Mouse (Mus musculus): ENCODE data around the gene Slc38a10. TPM values are rescaled to one million over a fixed set of nuclear protein-coding genes. Genes with fewer than 3 reads are reported as not detected.

Gene Slc38a10
- polyA plus RNA-seq, 1 experiment from 2014 or later, result 68.4 TPM

DNA sequence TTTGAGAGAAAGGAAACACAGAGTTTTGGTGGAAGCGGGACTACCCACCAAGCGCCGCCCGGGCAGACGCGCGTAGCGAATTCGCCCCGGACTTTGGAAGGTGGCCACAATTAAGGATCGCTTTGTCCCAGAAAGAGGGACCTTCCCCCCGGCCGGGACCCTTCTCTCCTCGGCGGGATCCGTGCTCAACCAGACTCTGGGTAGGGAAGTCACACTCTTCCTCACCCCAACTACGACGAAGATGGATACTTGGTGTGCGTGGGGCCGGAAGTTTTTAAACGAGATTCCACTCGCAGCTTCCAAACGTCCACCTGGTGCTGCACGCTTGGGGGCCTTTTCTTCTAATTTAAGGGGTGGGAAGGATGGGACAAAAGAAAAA is 36.9 kb upstream of the Slc38a10 start:
- Histone ChIP-seq H3K4me3 (ENCODE audit: low read depth, low read length) (peak overlapping the region; percentile 66), H3K27me3 (ENCODE audit: control insufficient read depth, insufficient read depth, low read length) (no peaks in the 10 kb centered on the region), H3K9me3 (ENCODE audit: control insufficient read depth, low read depth, low read length) (no peaks in the 10 kb centered on the region), H3K36me3 (ENCODE audit: control insufficient read depth, insufficient read depth, low read length) (0 out of 2 replicates have a peak, but pooled peaks cover 4% of the 10 kb centered on the region), H3K27ac (ENCODE audit: low read length) (peak overlapping the region; percentile 97; the same call in 1 of the 2 replicates), H3K4me2 (replicated peaks; ENCODE audit: low read depth, low read length) (peak overlapping the region; percentile 94), H3K9ac (replicated peaks; ENCODE audit: low read depth, low read length) (peak overlapping the region; percentile 99), H3K4me1 (ENCODE audit: control insufficient read depth, insufficient read depth, low read length) (peaks cover 48% of the 10 kb centered on the region)
- WGBS, result under 1% methylated on average over 24 of the region's 24 CpGs
- ATAC-seq (ENCODE audit: insufficient number of reproducible peaks, insufficient read depth, low FRiP score, low read depth), result no peak

DNA sequence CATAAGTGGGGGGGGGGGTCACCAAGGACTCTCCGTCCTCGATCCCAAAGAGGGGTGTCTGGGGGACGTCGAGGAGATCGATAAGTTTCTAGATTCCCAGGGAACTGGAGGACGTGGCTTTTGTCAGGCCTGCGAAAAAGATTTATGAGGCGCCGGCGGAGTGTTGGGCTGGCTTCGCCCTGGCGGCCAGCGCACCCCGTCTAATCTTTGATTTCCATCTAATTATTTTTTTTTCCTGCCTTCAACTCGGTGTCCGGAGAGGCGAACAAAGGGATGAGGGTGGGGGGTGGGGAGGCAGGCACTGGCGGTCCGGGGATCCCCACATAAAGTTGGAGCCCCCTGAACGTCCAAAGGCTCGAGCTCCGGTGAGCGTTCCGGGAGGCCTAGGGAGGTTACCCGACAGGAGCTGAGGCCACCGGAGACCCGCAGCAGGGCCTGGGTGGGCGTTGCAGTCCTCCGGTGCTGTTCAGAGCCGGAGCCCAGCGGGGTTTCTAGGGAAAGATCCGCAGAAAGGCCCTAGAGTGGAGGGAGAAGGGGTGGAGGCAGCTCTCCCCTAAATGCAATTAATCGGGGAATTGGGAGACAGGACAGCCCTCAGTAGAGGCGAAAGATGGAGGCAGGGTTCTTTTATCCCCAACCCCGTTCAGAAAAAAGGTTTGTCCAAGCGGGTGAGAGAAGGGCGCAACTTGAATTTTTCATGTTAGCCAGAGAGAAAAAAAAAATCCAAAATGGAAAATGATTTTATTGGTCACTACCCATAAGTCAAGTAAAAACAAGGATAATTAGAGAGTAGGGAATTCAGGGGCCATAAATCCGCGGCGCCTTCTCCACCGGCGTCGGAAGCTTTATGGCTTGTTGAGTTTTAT is 36.3 kb upstream of the Slc38a10 start:
- Histone ChIP-seq H3K4me1 (ENCODE audit: control insufficient read depth, insufficient read depth, low read length) (peaks cover 55% of the 10 kb centered on the region), H3K27me3 (ENCODE audit: control insufficient read depth, insufficient read depth, low read length) (no peaks in the 10 kb centered on the region), H3K9me3 (ENCODE audit: control insufficient read depth, low read depth, low read length) (no peaks in the 10 kb centered on the region), H3K36me3 (ENCODE audit: control insufficient read depth, insufficient read depth, low read length) (0 out of 2 replicates have a peak, but pooled peaks cover 4% of the 10 kb centered on the region), H3K27ac (ENCODE audit: low read length) (peak overlapping the region; percentile 97), H3K9ac (replicated peaks; ENCODE audit: low read depth, low read length) (peak overlapping the region; percentile 99), H3K4me3 (ENCODE audit: low read depth, low read length) (peak overlapping the region; percentile 66), H3K4me2 (replicated peaks; ENCODE audit: low read depth, low read length) (peak overlapping the region; percentile 94)
- no peak for ATAC-seq (ENCODE audit: insufficient number of reproducible peaks, insufficient read depth, low FRiP score, low read depth)
- whole genome bisulfite sequencing, result 1% methylated on average over 43 of the region's 43 CpGs

DNA sequence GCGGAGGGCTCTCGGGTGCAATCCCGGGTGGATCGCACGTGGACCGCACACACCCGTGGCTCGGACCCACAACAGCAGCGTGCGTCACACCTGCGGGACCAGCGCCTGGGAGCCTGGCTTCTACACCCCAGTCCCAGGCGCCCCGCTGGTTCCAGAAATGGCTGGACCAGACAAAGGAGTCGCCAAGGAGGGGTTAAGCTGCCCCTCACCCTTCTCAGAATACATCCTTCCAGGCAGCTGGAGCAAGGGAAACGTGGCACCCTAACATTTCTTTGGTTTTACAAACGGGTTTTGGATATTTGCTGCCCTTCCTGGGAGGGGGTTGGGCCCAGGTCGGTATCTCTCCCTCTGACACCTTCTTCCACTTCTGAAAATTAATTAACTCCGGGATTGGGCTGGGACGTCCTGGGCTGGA is 35.7 kb upstream of the Slc38a10 start:
- peak overlapping the region; percentile 99 for H3K9ac ChIP-seq (replicated peaks; ENCODE audit: low read depth, low read length)
- WGBS, result 5% methylated on average over 20 of the region's 20 CpGs
- peak overlapping the region; percentile 94 for H3K4me2 ChIP-seq (replicated peaks; ENCODE audit: low read depth, low read length)
- H3K27ac ChIP-seq (ENCODE audit: low read length), result peak overlapping the region; percentile 97
- 0 out of 2 replicates have a peak, but pooled peaks cover 4% of the 10 kb centered on the region for H3K36me3 ChIP-seq (ENCODE audit: control insufficient read depth, insufficient read depth, low read length)
- H3K4me3 ChIP-seq (ENCODE audit: low read depth, low read length), result peak overlapping the region; percentile 66
- ATAC-seq (ENCODE audit: insufficient number of reproducible peaks, insufficient read depth, low FRiP score, low read depth), result no peak
- H3K27me3 ChIP-seq (ENCODE audit: control insufficient read depth, insufficient read depth, low read length), result no peaks in the 10 kb centered on the region
- H3K9me3 ChIP-seq (ENCODE audit: control insufficient read depth, low read depth, low read length), result no peaks in the 10 kb centered on the region
- H3K4me1 ChIP-seq (ENCODE audit: control insufficient read depth, insufficient read depth, low read length), result peaks cover 59% of the 10 kb centered on the region

DNA sequence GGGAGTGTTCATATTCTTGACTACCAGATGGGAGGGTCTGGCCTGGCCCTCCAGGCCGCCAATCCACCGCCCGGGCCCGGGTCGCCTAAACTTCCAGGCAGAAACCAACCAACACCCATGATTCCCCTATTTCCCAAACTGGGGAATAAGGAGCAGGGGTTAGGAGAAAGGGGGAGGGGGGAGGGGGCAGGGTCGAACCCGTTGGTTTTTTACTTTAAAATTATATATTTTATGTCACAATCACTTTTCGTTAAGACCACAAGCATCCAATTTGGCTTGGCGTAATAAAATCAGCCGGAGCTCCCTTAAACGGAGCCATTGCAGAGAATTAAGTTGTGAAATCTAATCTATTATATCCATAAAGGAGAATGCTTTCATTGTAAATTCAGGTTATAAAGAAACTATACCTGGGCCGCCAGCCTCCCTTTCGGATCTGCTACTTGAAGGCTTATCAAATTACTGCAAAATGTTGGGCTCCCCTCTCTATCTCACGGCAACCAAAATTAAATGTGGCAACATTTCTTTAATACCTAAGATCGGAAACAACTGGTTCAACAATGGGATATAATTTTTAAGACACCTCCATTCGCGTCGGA is 35.1 kb upstream of the Slc38a10 start:
- no peak for ATAC-seq (ENCODE audit: insufficient number of reproducible peaks, insufficient read depth, low FRiP score, low read depth)

DNA sequence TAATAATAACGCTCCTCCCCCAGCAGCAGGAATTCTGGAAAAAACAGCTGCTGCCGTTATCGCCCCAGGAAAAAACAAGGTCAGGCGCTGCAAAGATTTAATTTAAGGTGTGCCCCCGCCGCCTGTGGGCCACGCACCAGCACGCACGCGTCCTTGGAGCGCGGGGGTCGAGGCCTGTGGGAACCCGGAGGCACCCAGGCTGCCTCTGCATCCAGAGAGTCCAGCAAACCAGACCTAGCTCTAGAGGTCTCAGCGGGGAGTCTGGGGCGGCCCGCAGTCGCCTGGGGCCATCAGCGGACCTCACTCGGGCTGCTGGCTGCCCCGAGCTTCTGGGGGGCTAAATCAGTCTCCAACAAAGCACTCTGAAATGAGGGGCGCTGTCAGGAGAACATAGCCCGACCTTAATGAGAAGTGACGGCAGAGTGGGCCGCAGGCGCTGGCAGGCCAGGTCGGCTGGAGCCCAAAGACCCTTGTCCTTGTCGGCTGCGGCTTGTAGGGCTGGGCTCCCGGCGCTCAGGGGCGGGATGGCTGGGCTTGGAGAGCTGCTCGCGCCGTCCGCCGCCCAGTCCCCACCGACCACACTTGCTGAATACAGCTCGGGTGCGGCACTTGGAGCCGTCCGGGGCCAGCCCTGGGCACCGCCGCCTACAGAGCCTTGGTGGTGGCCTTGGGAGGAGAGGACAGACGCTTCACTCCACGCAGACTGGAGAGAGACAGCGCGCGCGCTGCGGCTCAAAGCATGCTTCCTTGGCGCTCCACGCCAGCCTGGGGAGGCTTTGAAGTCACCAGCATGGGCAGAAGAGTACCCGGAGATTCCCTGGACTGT is 34.4 kb upstream of the Slc38a10 start:
- H3K27ac ChIP-seq (ENCODE audit: low read length), result peak overlapping the region; percentile 97
- ATAC-seq (ENCODE audit: insufficient number of reproducible peaks, insufficient read depth, low FRiP score, low read depth), result no peak
- peak overlapping the region; percentile 99 for H3K9ac ChIP-seq (replicated peaks; ENCODE audit: low read depth, low read length)
- H3K4me3 ChIP-seq (ENCODE audit: low read depth, low read length), result peak overlapping the region; percentile 66
- peaks cover 52% of the 10 kb centered on the region for H3K4me1 ChIP-seq (ENCODE audit: control insufficient read depth, insufficient read depth, low read length)
- no peaks in the 10 kb centered on the region for H3K27me3 ChIP-seq (ENCODE audit: control insufficient read depth, insufficient read depth, low read length)
- no peaks in the 10 kb centered on the region for H3K9me3 ChIP-seq (ENCODE audit: control insufficient read depth, low read depth, low read length)
- 3% methylated on average over 54 of the region's 54 CpGs for WGBS
- H3K4me2 ChIP-seq (replicated peaks; ENCODE audit: low read depth, low read length), result peak overlapping the region; percentile 94
- H3K36me3 ChIP-seq (ENCODE audit: control insufficient read depth, insufficient read depth, low read length), result 0 out of 2 replicates have a peak, but pooled peaks cover 4% of the 10 kb centered on the region

More for the DNA sequence above, 35.1 kb upstream of the Slc38a10 start:
- H3K4me3 ChIP-seq (ENCODE audit: low read depth, low read length), result peak overlapping the region; percentile 66
- 11% methylated on average over 18 of the region's 18 CpGs for WGBS
- peaks cover 54% of the 10 kb centered on the region for H3K4me1 ChIP-seq (ENCODE audit: control insufficient read depth, insufficient read depth, low read length)
- H3K9ac ChIP-seq (replicated peaks; ENCODE audit: low read depth, low read length), result peak overlapping the region; percentile 99
- H3K27ac ChIP-seq (ENCODE audit: low read length), result peak overlapping the region; percentile 97
- peak overlapping the region; percentile 94 for H3K4me2 ChIP-seq (replicated peaks; ENCODE audit: low read depth, low read length)
- H3K27me3 ChIP-seq (ENCODE audit: control insufficient read depth, insufficient read depth, low read length), result no peaks in the 10 kb centered on the region
- 0 out of 2 replicates have a peak, but pooled peaks cover 4% of the 10 kb centered on the region for H3K36me3 ChIP-seq (ENCODE audit: control insufficient read depth, insufficient read depth, low read length)
- no peaks in the 10 kb centered on the region for H3K9me3 ChIP-seq (ENCODE audit: control insufficient read depth, low read depth, low read length)

DNA sequence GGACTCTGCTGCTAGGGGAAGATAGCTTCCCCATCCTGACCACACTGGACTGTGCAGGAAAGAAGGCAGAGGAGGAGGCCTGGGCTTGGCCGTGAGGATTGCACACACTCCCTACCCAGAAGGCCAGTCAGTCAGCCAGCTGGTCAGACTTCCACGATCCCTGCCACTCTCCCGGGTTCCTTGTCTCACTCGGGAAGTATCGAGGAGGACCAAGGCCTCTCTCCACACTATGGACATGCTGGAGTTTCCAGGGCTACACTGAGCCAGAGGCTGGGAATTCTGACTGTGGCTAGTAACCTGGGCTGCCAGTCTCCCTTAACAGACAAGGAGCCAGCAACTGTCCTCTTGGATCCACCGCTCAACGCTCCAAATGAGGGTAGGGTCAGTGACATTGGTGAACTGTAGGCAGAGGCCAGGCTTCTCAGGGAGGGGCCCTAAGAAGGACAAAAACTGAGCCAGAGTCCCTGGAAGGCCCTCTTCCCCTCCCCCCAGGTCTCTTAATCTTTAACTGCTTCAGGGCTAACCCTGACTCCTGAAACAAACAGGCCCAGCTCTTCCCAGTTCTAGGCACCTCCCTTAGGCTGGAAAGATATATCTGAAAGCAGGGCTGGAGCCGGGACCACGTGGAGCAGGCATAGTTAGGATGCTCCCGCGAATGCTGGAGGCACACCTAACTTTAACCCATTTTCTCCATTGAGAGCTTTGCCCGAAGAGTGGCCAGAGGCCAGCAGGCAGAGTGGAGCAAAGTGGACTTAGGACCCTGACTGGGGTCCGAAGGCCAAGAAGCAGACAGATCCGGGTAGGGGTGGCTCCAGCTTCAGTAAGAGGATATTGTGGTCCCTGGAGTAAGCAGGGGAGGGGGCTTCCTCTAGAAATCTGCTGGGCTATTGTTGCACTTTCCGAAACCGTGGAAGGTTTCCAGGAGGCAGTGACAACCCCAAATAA is 33.5 kb upstream of the Slc38a10 start:
- no peaks in the 10 kb centered on the region for H3K9me3 ChIP-seq (ENCODE audit: control insufficient read depth, low read depth, low read length)

DNA sequence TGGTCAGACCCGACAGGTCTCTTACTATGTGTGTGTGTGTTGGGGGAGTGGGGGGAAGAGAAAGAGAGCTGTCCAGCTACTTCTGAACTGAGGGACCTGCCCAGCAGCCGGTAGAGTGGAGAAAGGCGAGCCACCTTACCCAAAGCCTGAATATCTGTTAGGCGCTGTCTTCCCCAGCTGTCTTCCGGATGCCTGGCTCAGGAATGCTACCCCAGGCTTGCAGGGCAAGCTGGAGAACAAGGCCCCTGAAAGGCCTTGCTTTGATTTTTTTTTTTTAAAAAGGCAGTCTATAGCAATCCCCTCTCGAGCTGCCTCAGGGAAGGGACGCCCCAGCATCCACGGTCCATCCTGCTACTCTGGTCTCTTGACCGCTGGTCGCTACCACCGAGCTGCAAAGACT is 32.6 kb upstream of the Slc38a10 start:
- peak overlapping the region; percentile 97 for H3K27ac ChIP-seq (ENCODE audit: low read length)
- ATAC-seq (ENCODE audit: insufficient number of reproducible peaks, insufficient read depth, low FRiP score, low read depth), result no peak
- WGBS, result 34% methylated on average over 11 of the region's 11 CpGs
- H3K4me3 ChIP-seq (ENCODE audit: low read depth, low read length), result no peak overlapping the region
- peaks cover 49% of the 10 kb centered on the region for H3K4me1 ChIP-seq (ENCODE audit: control insufficient read depth, insufficient read depth, low read length)
- 0 out of 2 replicates have a peak, but pooled peaks cover 4% of the 10 kb centered on the region for H3K36me3 ChIP-seq (ENCODE audit: control insufficient read depth, insufficient read depth, low read length)
- peak overlapping the region; percentile 12; the same call in 1 of the 2 replicates for H3K4me2 ChIP-seq (replicated peaks; ENCODE audit: low read depth, low read length)
- no peak overlapping the region; the same call in 1 of the 2 replicates for H3K9ac ChIP-seq (replicated peaks; ENCODE audit: low read depth, low read length)
- no peaks in the 10 kb centered on the region for H3K27me3 ChIP-seq (ENCODE audit: control insufficient read depth, insufficient read depth, low read length)
- no peaks in the 10 kb centered on the region for H3K9me3 ChIP-seq (ENCODE audit: control insufficient read depth, low read depth, low read length)

More for the DNA sequence above, 33.5 kb upstream of the Slc38a10 start:
- Histone ChIP-seq H3K36me3 (ENCODE audit: control insufficient read depth, insufficient read depth, low read length) (0 out of 2 replicates have a peak, but pooled peaks cover 4% of the 10 kb centered on the region), H3K4me2 (replicated peaks; ENCODE audit: low read depth, low read length) (peak overlapping the region; percentile 94), H3K4me3 (ENCODE audit: low read depth, low read length) (peak overlapping the region; percentile 66), H3K9ac (replicated peaks; ENCODE audit: low read depth, low read length) (peak overlapping the region; percentile 99), H3K27me3 (ENCODE audit: control insufficient read depth, insufficient read depth, low read length) (no peaks in the 10 kb centered on the region), H3K4me1 (ENCODE audit: control insufficient read depth, insufficient read depth, low read length) (peaks cover 49% of the 10 kb centered on the region), H3K27ac (ENCODE audit: low read length) (peak overlapping the region; percentile 97)
- WGBS, result 8% methylated on average over 16 of the region's 16 CpGs
- peak; percentile 54 for ATAC-seq (ENCODE audit: insufficient number of reproducible peaks, insufficient read depth, low FRiP score, low read depth)

Measured in stomach, embryonic 14.5 days (tissue).